ENCODE assay signal across 16 mouse cellular contexts in the genomic region with DNA sequence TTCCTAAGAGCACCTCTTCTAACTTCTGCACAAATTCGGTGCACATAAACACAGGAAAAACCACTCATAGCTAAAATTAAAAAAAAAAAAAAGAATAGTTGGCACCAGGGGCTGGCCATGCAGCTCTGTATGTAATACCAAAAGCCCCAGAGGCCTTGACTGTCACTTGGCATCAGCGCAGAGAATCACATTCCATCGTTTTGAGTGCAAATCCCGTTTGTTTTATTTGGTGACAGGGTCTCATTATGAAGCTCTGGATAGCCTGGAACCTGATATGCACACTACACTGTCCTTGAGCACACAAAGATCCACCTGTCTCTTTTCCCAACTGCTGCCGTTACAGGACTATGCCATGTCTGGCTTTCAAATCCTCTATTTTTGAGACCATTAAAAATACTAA. TPM values are rescaled to one million over a fixed set of nuclear protein-coding genes. Genes with fewer than 3 reads are reported as not detected.
A peak's percentile ranks its signal among the peaks of the same experiment; 100 is the strongest.
DNase-seq lines count a peak whose midpoint lies in the region; ATAC-seq and TF ChIP-seq lines count a peak whose summit lies in the region.
"Had no signal": no experiment of that assay in that cellular context is flagged by ENCODE, and none has a peak within 500 bp of the region (broad histone marks: within the 10 kb centered on the region; RNA-seq: fewer than 3 reads in every experiment).

No protein-coding gene starts in this region.

- H3K4me1 ChIP-seq in hindbrain, embryonic 12.5 days: peaks cover 32% of the 10 kb centered on the region
- no peaks in the 10 kb centered on the region for H3K4me1 ChIP-seq in hindbrain, embryonic 11.5 days (replicated peaks; ENCODE audit: control insufficient read depth, insufficient read depth, low read length)
- peaks cover 21% of the 10 kb centered on the region for H3K4me1 ChIP-seq in forebrain, embryonic 14.5 days (ENCODE audit: control insufficient read depth, insufficient read depth, low read length)
- H3K4me1 ChIP-seq in hindbrain, embryonic 14.5 days (replicated peaks; ENCODE audit: control insufficient read depth, insufficient read depth, low read length): peaks cover 32% of the 10 kb centered on the region
- H3K4me1 ChIP-seq in midbrain, postnatal 0 days (ENCODE audit: insufficient read depth, low read length): peaks cover 4% of the 10 kb centered on the region; the same call in 1 of the 2 replicates

- H3K9me3 ChIP-seq in hindbrain, embryonic 12.5 days (replicated peaks): no peaks in the 10 kb centered on the region
- H3K9me3 ChIP-seq in hindbrain, embryonic 11.5 days (ENCODE audit: control insufficient read depth, low read length): no peaks in the 10 kb centered on the region
- no peaks in the 10 kb centered on the region for H3K9me3 ChIP-seq in forebrain, embryonic 14.5 days (replicated peaks; ENCODE audit: control insufficient read depth, low read length)
- no peaks in the 10 kb centered on the region for H3K9me3 ChIP-seq in hindbrain, embryonic 14.5 days (ENCODE audit: control insufficient read depth, low read length)
- H3K9me3 ChIP-seq in midbrain, postnatal 0 days (ENCODE audit: low read length): no peaks in the 10 kb centered on the region
- H3K9me3 ChIP-seq: G1E; limb, embryonic 13.5 days had no signal

- 73% methylated on average over 5 of the region's 5 CpGs for WGBS in hindbrain, embryonic 12.5 days
- WGBS in hindbrain, embryonic 11.5 days: 72% methylated on average over 5 of the region's 5 CpGs
- WGBS in forebrain, embryonic 14.5 days: 51% methylated on average over 5 of the region's 5 CpGs
- 47% methylated on average over 5 of the region's 5 CpGs for WGBS in hindbrain, embryonic 14.5 days
- WGBS in midbrain, postnatal 0 days: 43% methylated on average over 5 of the region's 5 CpGs

- H3K36me3 ChIP-seq in hindbrain, embryonic 12.5 days: no peaks in the 10 kb centered on the region
- H3K36me3 ChIP-seq in hindbrain, embryonic 11.5 days (ENCODE audit: control insufficient read depth, insufficient read depth, low read length): no peaks in the 10 kb centered on the region
- no peaks in the 10 kb centered on the region for H3K36me3 ChIP-seq in forebrain, embryonic 14.5 days (ENCODE audit: control insufficient read depth, insufficient read depth, low read length)
- no peaks in the 10 kb centered on the region for H3K36me3 ChIP-seq in hindbrain, embryonic 14.5 days (replicated peaks; ENCODE audit: control insufficient read depth, insufficient read depth)
- H3K36me3 ChIP-seq in midbrain, postnatal 0 days (ENCODE audit: insufficient read depth, low read length): no peaks in the 10 kb centered on the region
- H3K36me3 ChIP-seq: G1E; limb, embryonic 13.5 days had no signal

- H3K4me3 ChIP-seq in hindbrain, embryonic 12.5 days: no peak overlapping the region
- H3K4me3 ChIP-seq in hindbrain, embryonic 11.5 days (ENCODE audit: low read depth, low read length): no peak overlapping the region
- H3K4me3 ChIP-seq in forebrain, embryonic 14.5 days (ENCODE audit: low read depth, low read length): no peak overlapping the region
- peak overlapping the region; percentile 47; the same call in 1 of the 2 replicates for H3K4me3 ChIP-seq in hindbrain, embryonic 14.5 days (replicated peaks; ENCODE audit: low read length)
- peak overlapping the region; percentile 54 for H3K4me3 ChIP-seq in midbrain, postnatal 0 days (ENCODE audit: low read depth, low read length)
- H3K4me3 ChIP-seq: erythroblast, embryonic 14.5 days; limb, embryonic 13.5 days had no signal

- DNase-seq in hindbrain, embryonic 11.5 days (ENCODE audit: low spot score): no peak
- no peak for DNase-seq in forebrain, embryonic 14.5 days (ENCODE audit: low spot score)
- DNase-seq in hindbrain, embryonic 14.5 days (ENCODE audit: low spot score): no peak
- no peak for DNase-seq in midbrain, postnatal 0 days (ENCODE audit: low spot score)
- DNase-seq in thymus, postnatal 36 days: no peak
- no peak for DNase-seq in urinary bladder, adult 2 months (ENCODE audit: low spot score)
- DNase-seq: cerebellum, adult 18-20 months; embryo, embryonic 11 days; lung, postnatal 14 days; thymus, postnatal 4 days had no signal

- H3K27ac ChIP-seq in hindbrain, embryonic 12.5 days: peak overlapping the region; percentile 99
- no peak overlapping the region for H3K27ac ChIP-seq in hindbrain, embryonic 11.5 days (ENCODE audit: low read depth, low read length)
- peak overlapping the region; percentile 99; the same call in 1 of the 2 replicates for H3K27ac ChIP-seq in forebrain, embryonic 14.5 days (ENCODE audit: low read depth, low read length)
- H3K27ac ChIP-seq in hindbrain, embryonic 14.5 days: peak overlapping the region; percentile 100
- H3K27ac ChIP-seq in midbrain, postnatal 0 days (ENCODE audit: low read depth, low read length): peak overlapping the region; percentile 97
- H3K27ac ChIP-seq: limb, embryonic 13.5 days had no signal

- no peak for TF ChIP-seq CTCF in midbrain, postnatal 0 days (IDR thresholded peaks at IDR 0.05)

- no peaks in the 10 kb centered on the region for H3K27me3 ChIP-seq in hindbrain, embryonic 12.5 days
- H3K27me3 ChIP-seq in hindbrain, embryonic 11.5 days (ENCODE audit: control insufficient read depth, insufficient read depth, low read length): no peaks in the 10 kb centered on the region
- no peaks in the 10 kb centered on the region for H3K27me3 ChIP-seq in forebrain, embryonic 14.5 days (replicated peaks; ENCODE audit: control insufficient read depth, insufficient read depth, low read length)
- no peaks in the 10 kb centered on the region for H3K27me3 ChIP-seq in hindbrain, embryonic 14.5 days (ENCODE audit: control insufficient read depth, insufficient read depth, low read length)
- H3K27me3 ChIP-seq in midbrain, postnatal 0 days (ENCODE audit: insufficient read depth, low read length): no peaks in the 10 kb centered on the region

- no peak for ATAC-seq in hindbrain, embryonic 12.5 days (ENCODE audit: low FRiP score)
- no peak for ATAC-seq in hindbrain, embryonic 11.5 days (ENCODE audit: low FRiP score)
- ATAC-seq in forebrain, embryonic 14.5 days: no peak
- no peak for ATAC-seq in hindbrain, embryonic 14.5 days (ENCODE audit: low FRiP score)
- no peak for ATAC-seq in midbrain, postnatal 0 days (ENCODE audit: low FRiP score)

- peak overlapping the region; percentile 91; the same call in 1 of the 2 replicates for H3K9ac ChIP-seq in hindbrain, embryonic 12.5 days
- no peak overlapping the region for H3K9ac ChIP-seq in hindbrain, embryonic 11.5 days (ENCODE audit: low read depth, low read length)
- H3K9ac ChIP-seq in forebrain, embryonic 14.5 days (ENCODE audit: low read length): peak overlapping the region; percentile 95; the same call in 1 of the 2 replicates
- H3K9ac ChIP-seq in hindbrain, embryonic 14.5 days: peak overlapping the region; percentile 95
- peak overlapping the region; percentile 48; the same call in 1 of the 2 replicates for H3K9ac ChIP-seq in midbrain, postnatal 0 days (replicated peaks; ENCODE audit: low read length, poor library complexity, severe bottlenecking)
- H3K9ac ChIP-seq: limb, embryonic 13.5 days had no signal

- peak overlapping the region; percentile 60 for H3K4me2 ChIP-seq in hindbrain, embryonic 12.5 days (replicated peaks)
- H3K4me2 ChIP-seq in hindbrain, embryonic 11.5 days (replicated peaks; ENCODE audit: low read depth, low read length): no peak overlapping the region
- peak overlapping the region; percentile 77 for H3K4me2 ChIP-seq in forebrain, embryonic 14.5 days (ENCODE audit: low read length)
- H3K4me2 ChIP-seq in hindbrain, embryonic 14.5 days (replicated peaks): peak overlapping the region; percentile 82
- H3K4me2 ChIP-seq in midbrain, postnatal 0 days (ENCODE audit: low read depth, low read length, poor library complexity, severe bottlenecking): peak overlapping the region; percentile 50
- H3K4me2 ChIP-seq: limb, embryonic 13.5 days had no signal

RNA-seq across cellular contexts. Expression of a gene that starts 2.5 kb away (rescaled TPM):
- polyA plus RNA-seq in hindbrain, embryonic 12.5 days (2016; fragmentation: Nextera tagmentation; extraction: Ambion mirVana): 149 and 154 TPM in 2 replicates
- 108 and 114 TPM in 2 replicates for polyA plus RNA-seq in hindbrain, embryonic 11.5 days (2014; fragmentation: Nextera tagmentation; extraction: Ambion mirVana)
- polyA plus RNA-seq in forebrain, embryonic 14.5 days (2014; fragmentation: Nextera tagmentation; extraction: Ambion mirVana): 279 and 359 TPM in 2 replicates
- 109 and 138 TPM in 2 replicates for polyA plus RNA-seq in hindbrain, embryonic 14.5 days (2014; fragmentation: Nextera tagmentation; extraction: Ambion mirVana)
- total RNA-seq in midbrain, postnatal 0 days (2014; rRNA removed): 552 and 1,117 TPM in 2 replicates
- polyA plus RNA-seq in midbrain, postnatal 0 days (2015; fragmentation: Nextera tagmentation; extraction: Ambion mirVana): 114 and 126 TPM in 2 replicates
- polyA plus RNA-seq in urinary bladder, adult 2 months (2012; rRNA removed): 1.3 and 2.2 TPM in 2 replicates
- polyA plus RNA-seq: G1E had no signal

RNA-seq across cellular contexts. Expression of a gene that starts 3.3 kb away (rescaled TPM):
- polyA plus RNA-seq in hindbrain, embryonic 12.5 days (2016; fragmentation: Nextera tagmentation; extraction: Ambion mirVana): 90.1 and 95.9 TPM in 2 replicates
- polyA plus RNA-seq in hindbrain, embryonic 11.5 days (2014; fragmentation: Nextera tagmentation; extraction: Ambion mirVana): 71.2 and 75.2 TPM in 2 replicates
- polyA plus RNA-seq in forebrain, embryonic 14.5 days (2014; fragmentation: Nextera tagmentation; extraction: Ambion mirVana): 149 and 151 TPM in 2 replicates
- polyA plus RNA-seq in hindbrain, embryonic 14.5 days (2014; fragmentation: Nextera tagmentation; extraction: Ambion mirVana): 86.9 and 94.9 TPM in 2 replicates
- total RNA-seq in midbrain, postnatal 0 days (2014; rRNA removed): 163 and 242 TPM in 2 replicates
- 42.0 and 46.2 TPM in 2 replicates for polyA plus RNA-seq in midbrain, postnatal 0 days (2015; fragmentation: Nextera tagmentation; extraction: Ambion mirVana)
- 22.0 and 27.2 TPM in 2 replicates for polyA plus RNA-seq in urinary bladder, adult 2 months (2012; rRNA removed)

RNA-seq across cellular contexts. Expression of a gene that starts 3.3 kb away (rescaled TPM):
- 1.2 and 1.5 TPM in 2 replicates for polyA plus RNA-seq in hindbrain, embryonic 12.5 days (2016; fragmentation: Nextera tagmentation; extraction: Ambion mirVana)
- 0.36 and 0.73 TPM in 2 replicates for polyA plus RNA-seq in hindbrain, embryonic 11.5 days (2014; fragmentation: Nextera tagmentation; extraction: Ambion mirVana)
- polyA plus RNA-seq in forebrain, embryonic 14.5 days (2014; fragmentation: Nextera tagmentation; extraction: Ambion mirVana): 1.3 and 1.9 TPM in 2 replicates
- 0.76 and 1.1 TPM in 2 replicates for polyA plus RNA-seq in hindbrain, embryonic 14.5 days (2014; fragmentation: Nextera tagmentation; extraction: Ambion mirVana)
- total RNA-seq in midbrain, postnatal 0 days (2014; rRNA removed): 2.2 and 6.2 TPM in 2 replicates
- 0.67 and 0.72 TPM in 2 replicates for polyA plus RNA-seq in midbrain, postnatal 0 days (2015; fragmentation: Nextera tagmentation; extraction: Ambion mirVana)
- polyA plus RNA-seq in urinary bladder, adult 2 months (2012; rRNA removed): 0.23 and 0.49 TPM in 2 replicates
- total RNA-seq: hematopoietic stem cell, adult 5-6 weeks; megakaryocyte-erythroid progenitor cell, adult 5-6 weeks had no signal

RNA-seq across cellular contexts. Expression of a gene that starts 12.5 kb away (rescaled TPM):
- polyA plus RNA-seq in hindbrain, embryonic 12.5 days (2016; fragmentation: Nextera tagmentation; extraction: Ambion mirVana): 498 and 513 TPM in 2 replicates
- 395 and 419 TPM in 2 replicates for polyA plus RNA-seq in hindbrain, embryonic 11.5 days (2014; fragmentation: Nextera tagmentation; extraction: Ambion mirVana)
- polyA plus RNA-seq in forebrain, embryonic 14.5 days (2014; fragmentation: Nextera tagmentation; extraction: Ambion mirVana): 457 and 463 TPM in 2 replicates
- polyA plus RNA-seq in hindbrain, embryonic 14.5 days (2014; fragmentation: Nextera tagmentation; extraction: Ambion mirVana): 682 and 743 TPM in 2 replicates
- total RNA-seq in midbrain, postnatal 0 days (2014; rRNA removed): 925 and 964 TPM in 2 replicates
- 700 and 703 TPM in 2 replicates for polyA plus RNA-seq in midbrain, postnatal 0 days (2015; fragmentation: Nextera tagmentation; extraction: Ambion mirVana)
- 137 and 140 TPM in 2 replicates for polyA plus RNA-seq in urinary bladder, adult 2 months (2012; rRNA removed)

RNA-seq across cellular contexts. Expression of a gene that starts 26.7 kb away (rescaled TPM):
- 19.3 and 19.5 TPM in 2 replicates for polyA plus RNA-seq in hindbrain, embryonic 12.5 days (2016; fragmentation: Nextera tagmentation; extraction: Ambion mirVana)
- 15.7 and 18.2 TPM in 2 replicates for polyA plus RNA-seq in hindbrain, embryonic 11.5 days (2014; fragmentation: Nextera tagmentation; extraction: Ambion mirVana)
- 20.7 and 24.0 TPM in 2 replicates for polyA plus RNA-seq in forebrain, embryonic 14.5 days (2014; fragmentation: Nextera tagmentation; extraction: Ambion mirVana)
- 18.9 and 22.1 TPM in 2 replicates for polyA plus RNA-seq in hindbrain, embryonic 14.5 days (2014; fragmentation: Nextera tagmentation; extraction: Ambion mirVana)
- 23.7 and 27.8 TPM in 2 replicates for total RNA-seq in midbrain, postnatal 0 days (2014; rRNA removed)
- polyA plus RNA-seq in midbrain, postnatal 0 days (2015; fragmentation: Nextera tagmentation; extraction: Ambion mirVana): 15.2 and 16.5 TPM in 2 replicates
- 27.1 and 28.1 TPM in 2 replicates for polyA plus RNA-seq in urinary bladder, adult 2 months (2012; rRNA removed)

Comparison
In these comparisons a context has a peak if more than half of its experiments do, and no peak if none do; other contexts are left out.
1. H3K4me3 ChIP-seq: peak in hindbrain, embryonic 14.5 days (single experiment) and midbrain, postnatal 0 days (single experiment); none in hindbrain, embryonic 12.5 days (single experiment), hindbrain, embryonic 11.5 days (single experiment) and forebrain, embryonic 14.5 days (single experiment).
2. RNA of a gene that starts 2.5 kb away (polyA plus RNA-seq): 279 to 359 TPM in forebrain, embryonic 14.5 days, 149 to 154 TPM in hindbrain, embryonic 12.5 days, 109 to 138 TPM in hindbrain, embryonic 14.5 days, 108 to 114 TPM in hindbrain, embryonic 11.5 days and 114 to 126 TPM in midbrain, postnatal 0 days; 1.3 to 2.2 TPM in urinary bladder, adult 2 months; every median in the first group is over 10 times any median in the second.